Mouse (Mus musculus): ENCODE measurements around the gene 4930564D02Rik. TPM values are rescaled to one million over a fixed set of nuclear protein-coding genes. Genes with fewer than 3 reads are reported as not detected.

4930564D02Rik gene
- not detected in 3 replicates for total RNA-seq (2017)

GRCm38 (mm10) chr3:105066544-105066943 lies at the start of gene 4930564D02Rik:
Gene 4930564D02Rik (plus strand): TSS chr3:105066844.
- no peak for ATAC-seq (replicated peaks; ENCODE audit: insufficient number of reproducible peaks, low FRiP score, low TSS enrichment, poor library complexity, severe bottlenecking)

- ATAC-seq (replicated peaks; ENCODE audit: insufficient number of reproducible peaks, low FRiP score, low TSS enrichment, poor library complexity, severe bottlenecking), result no peak
Observed at GRCm38 (mm10) chr3:105017314-105017713, 49.3 kb upstream of the 4930564D02Rik start.

- no peak for ATAC-seq (replicated peaks; ENCODE audit: insufficient number of reproducible peaks, low FRiP score, low TSS enrichment, poor library complexity, severe bottlenecking)
Observed at GRCm38 (mm10) chr3:105018085-105018782, 48.4 kb upstream of the 4930564D02Rik start.

- no peak for ATAC-seq (replicated peaks; ENCODE audit: insufficient number of reproducible peaks, low FRiP score, low TSS enrichment, poor library complexity, severe bottlenecking)
Observed at GRCm38 (mm10) chr3:105018783-105019105, 47.9 kb upstream of the 4930564D02Rik start.

- no peak for ATAC-seq (replicated peaks; ENCODE audit: insufficient number of reproducible peaks, low FRiP score, low TSS enrichment, poor library complexity, severe bottlenecking)
Observed at GRCm38 (mm10) chr3:105019826-105020692, 46.6 kb upstream of the 4930564D02Rik start.

- ATAC-seq (replicated peaks; ENCODE audit: insufficient number of reproducible peaks, low FRiP score, low TSS enrichment, poor library complexity, severe bottlenecking), result no peak
Observed at GRCm38 (mm10) chr3:105023371-105024005, 43.2 kb upstream of the 4930564D02Rik start.

- no peak for ATAC-seq (replicated peaks; ENCODE audit: insufficient number of reproducible peaks, low FRiP score, low TSS enrichment, poor library complexity, severe bottlenecking)
Observed at GRCm38 (mm10) chr3:105036281-105036847, 30.3 kb upstream of the 4930564D02Rik start.

- no peak for ATAC-seq (replicated peaks; ENCODE audit: insufficient number of reproducible peaks, low FRiP score, low TSS enrichment, poor library complexity, severe bottlenecking)
Observed at GRCm38 (mm10) chr3:105037240-105037770, 29.3 kb upstream of the 4930564D02Rik start.

- ATAC-seq (replicated peaks; ENCODE audit: insufficient number of reproducible peaks, low FRiP score, low TSS enrichment, poor library complexity, severe bottlenecking), result no peak
Observed at GRCm38 (mm10) chr3:105040002-105040401, 26.6 kb upstream of the 4930564D02Rik start.

GRCm38 (mm10) chr3:105040983-105041625 lies 25.5 kb upstream of the 4930564D02Rik start:
- no peak for ATAC-seq (replicated peaks; ENCODE audit: insufficient number of reproducible peaks, low FRiP score, low TSS enrichment, poor library complexity, severe bottlenecking)

GRCm38 (mm10) chr3:105043746-105044145 lies 22.9 kb upstream of the 4930564D02Rik start:
- no peak for ATAC-seq (replicated peaks; ENCODE audit: insufficient number of reproducible peaks, low FRiP score, low TSS enrichment, poor library complexity, severe bottlenecking)

GRCm38 (mm10) chr3:105046870-105047269 lies 19.8 kb upstream of the 4930564D02Rik start:
- ATAC-seq (replicated peaks; ENCODE audit: insufficient number of reproducible peaks, low FRiP score, low TSS enrichment, poor library complexity, severe bottlenecking), result peak; percentile 87

- ATAC-seq (replicated peaks; ENCODE audit: insufficient number of reproducible peaks, low FRiP score, low TSS enrichment, poor library complexity, severe bottlenecking), result no peak
Observed at GRCm38 (mm10) chr3:105047616-105048015, 19.0 kb upstream of the 4930564D02Rik start.

- no peak for ATAC-seq (replicated peaks; ENCODE audit: insufficient number of reproducible peaks, low FRiP score, low TSS enrichment, poor library complexity, severe bottlenecking)
Observed at GRCm38 (mm10) chr3:105049848-105050247, 16.8 kb upstream of the 4930564D02Rik start.

- ATAC-seq (replicated peaks; ENCODE audit: insufficient number of reproducible peaks, low FRiP score, low TSS enrichment, poor library complexity, severe bottlenecking), result no peak
Observed at GRCm38 (mm10) chr3:105051103-105051502, 15.5 kb upstream of the 4930564D02Rik start.

GRCm38 (mm10) chr3:105052171-105052936 lies 14.3 kb upstream of the 4930564D02Rik start:
- no peak for ATAC-seq (replicated peaks; ENCODE audit: insufficient number of reproducible peaks, low FRiP score, low TSS enrichment, poor library complexity, severe bottlenecking)

GRCm38 (mm10) chr3:105052937-105053697 lies 13.5 kb upstream of the 4930564D02Rik start, which contains the start of gene Cttnbp2nl:
Gene Cttnbp2nl (minus strand): TSS chr3:105053146.
- peak; percentile 91 for ATAC-seq (replicated peaks; ENCODE audit: insufficient number of reproducible peaks, low FRiP score, low TSS enrichment, poor library complexity, severe bottlenecking)
